Mouse (Mus musculus): ENCODE measurements around the gene Aloxe3.
"Not testable (repeated sequence)": the region's sequence is repeated elsewhere in the genome, so short reads cannot be mapped to it uniquely, and the experiment has no call there.

Aloxe3 gene

GRCm38 (mm10) chr11:69125852-69125918 lies at the start of gene Aloxe3:
TSS of gene Aloxe3 (plus strand) at chr11:69125896.
- DNase-seq (ENCODE audit: low read depth, low spot score) = no peak

DNA sequence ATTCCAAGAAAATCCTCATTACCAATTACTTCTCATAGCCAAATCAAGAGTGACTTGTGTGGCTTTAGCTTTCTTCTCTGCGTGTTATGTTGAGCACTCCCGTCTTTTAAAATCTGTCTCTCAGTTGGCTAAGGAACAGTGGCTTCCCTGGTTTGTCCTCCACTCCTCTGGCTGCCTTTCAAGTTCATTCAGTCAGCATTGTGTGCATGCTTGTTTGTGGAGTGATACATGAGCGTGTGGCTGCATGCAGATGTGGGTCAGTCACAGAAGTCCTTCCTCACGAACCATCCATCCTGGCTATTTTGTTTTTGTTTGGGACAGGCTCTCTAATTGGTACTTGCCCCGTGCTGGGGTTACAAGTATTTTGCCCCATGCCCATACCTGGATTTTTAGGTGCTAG lies 49.1 kb upstream of the Aloxe3 start:
- no peak for DNase-seq (ENCODE audit: low read depth, low spot score)

DNA sequence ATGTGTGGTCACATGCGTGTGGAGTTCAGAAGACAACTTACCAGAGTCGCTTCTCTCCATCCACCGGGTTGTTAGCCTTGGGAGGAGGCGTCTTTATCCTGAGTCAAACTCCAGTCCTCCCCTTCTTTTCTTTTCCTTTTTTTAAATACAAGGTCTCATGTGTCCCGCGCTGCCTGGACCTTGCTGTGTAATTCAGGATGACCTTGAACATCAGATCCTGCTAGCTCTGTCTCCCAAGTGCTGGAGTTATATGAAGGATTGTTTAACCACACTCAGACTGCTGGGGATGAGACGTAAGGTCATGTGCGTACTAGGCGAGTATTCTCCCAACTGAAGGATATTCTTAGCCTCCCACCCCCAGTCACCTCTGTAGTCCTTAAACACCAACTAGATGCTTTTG lies 48.4 kb upstream of the Aloxe3 start:
- no peak for DNase-seq (ENCODE audit: low read depth, low spot score)

DNA sequence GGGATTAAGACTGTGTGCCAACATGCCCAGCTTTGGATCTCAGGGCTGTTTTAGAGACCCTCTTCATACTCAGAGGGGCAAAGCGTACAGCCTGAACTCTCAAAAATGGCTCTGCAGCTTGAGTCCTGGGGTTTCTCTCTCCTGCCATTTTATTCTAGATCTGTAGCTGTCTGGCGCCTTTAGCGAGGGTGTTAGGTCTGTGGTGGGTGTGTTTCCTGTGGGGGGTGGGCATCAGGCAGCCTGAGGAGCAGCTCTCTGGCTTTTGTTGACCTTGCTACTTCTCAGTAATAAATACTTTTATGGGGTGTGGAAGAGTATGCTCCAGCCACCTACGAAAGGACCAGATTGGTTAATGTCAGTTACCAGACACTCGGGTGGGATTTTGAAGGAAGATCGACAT lies 47.7 kb upstream of the Aloxe3 start:
- no peak for DNase-seq (ENCODE audit: low read depth, low spot score)

DNA sequence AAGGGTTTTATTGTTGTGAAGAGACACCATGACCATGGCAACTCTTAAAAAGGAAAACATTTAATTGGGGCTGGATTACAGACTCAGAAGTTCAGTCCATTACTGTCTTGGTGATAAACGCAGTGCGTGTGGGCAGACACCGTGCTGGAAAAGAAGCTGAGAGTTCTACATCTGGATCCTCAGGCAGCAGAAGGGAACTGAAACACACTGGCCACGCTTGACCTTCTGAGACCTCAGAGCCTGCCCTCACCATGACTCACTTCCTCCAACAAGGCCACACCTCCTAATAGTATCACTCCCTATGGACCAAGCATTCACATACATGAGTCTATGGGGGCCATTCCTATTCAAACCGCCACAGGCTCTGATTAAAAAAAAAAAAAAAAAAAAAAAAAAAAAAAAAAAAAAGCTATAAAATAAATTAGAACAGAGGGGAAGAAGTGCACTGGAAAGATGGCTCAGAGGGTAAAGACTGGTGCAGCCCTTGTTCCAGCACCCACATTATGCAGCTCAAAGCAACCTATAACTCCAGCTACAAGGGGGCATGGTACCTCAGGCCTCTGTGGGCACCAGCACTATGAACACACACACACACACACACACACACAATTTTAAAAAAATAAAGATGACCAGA lies 46.8 kb upstream of the Aloxe3 start:
- no peak for DNase-seq (ENCODE audit: low read depth, low spot score)

DNA sequence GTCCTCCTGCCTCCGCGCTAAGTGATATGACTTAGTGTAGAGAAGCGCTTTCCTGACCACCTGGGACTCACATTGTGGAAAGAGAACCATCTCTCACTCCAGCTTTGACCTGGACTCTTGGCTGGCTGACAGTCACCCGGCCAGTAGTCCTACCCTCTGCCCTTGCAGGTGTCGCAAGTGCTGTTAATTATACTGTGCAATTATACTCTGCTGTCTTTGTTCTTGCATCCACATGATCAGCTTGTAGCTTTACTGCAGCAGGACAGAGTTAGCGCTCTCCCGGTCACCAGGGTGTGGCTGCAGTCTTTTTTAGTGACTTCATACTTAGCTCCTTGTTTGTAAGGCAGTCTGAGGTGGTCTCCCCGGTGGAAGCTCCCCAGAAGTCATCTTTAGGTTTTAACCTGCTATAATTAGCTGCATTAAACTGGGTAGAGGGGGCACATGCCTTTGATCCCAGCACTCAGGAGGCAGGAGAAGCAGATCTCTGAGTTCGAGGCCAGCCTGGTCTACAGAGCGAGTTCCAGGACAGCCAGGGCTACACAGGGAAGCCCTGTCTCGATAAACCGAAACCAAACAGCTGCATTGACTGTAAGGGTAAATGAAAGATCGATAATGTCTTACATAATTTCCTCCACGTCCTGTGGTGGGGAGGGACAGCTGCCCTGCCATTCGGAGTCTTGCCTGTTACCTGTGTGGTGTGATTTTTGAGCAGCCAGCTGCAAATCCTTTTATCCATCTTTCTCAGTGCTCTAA lies 45.4 kb upstream of the Aloxe3 start:
- no peak for DNase-seq (ENCODE audit: low read depth, low spot score)

GRCm38 (mm10) chr11:69080855-69081222 lies 44.9 kb upstream of the Aloxe3 start:
- DNase-seq (ENCODE audit: low read depth, low spot score) = no peak

GRCm38 (mm10) chr11:69081613-69082012 lies 44.1 kb upstream of the Aloxe3 start:
- no peak for DNase-seq (ENCODE audit: low read depth, low spot score)

GRCm38 (mm10) chr11:69085608-69086007 lies 40.1 kb upstream of the Aloxe3 start:
- no peak for DNase-seq (ENCODE audit: low read depth, low spot score)

DNA sequence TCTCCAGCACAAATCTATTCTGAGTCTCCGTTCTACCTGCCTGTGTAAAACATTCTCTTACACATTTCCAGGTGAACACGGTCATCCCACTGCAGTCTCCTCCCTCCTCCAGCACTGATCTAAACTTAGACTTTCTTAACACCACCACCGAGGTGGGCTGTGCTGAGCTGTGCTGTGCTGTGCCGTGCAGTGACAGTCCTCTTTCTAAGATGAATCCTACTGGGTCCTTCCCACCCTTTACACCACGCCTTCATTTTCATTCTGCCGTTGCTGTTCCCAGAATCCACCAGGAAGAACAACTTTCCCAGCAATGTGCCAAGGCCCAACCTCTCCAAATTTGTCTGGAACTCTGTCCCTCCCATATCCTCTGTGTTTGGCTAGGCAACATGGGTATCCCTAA lies 39.3 kb upstream of the Aloxe3 start:
- DNase-seq (ENCODE audit: low read depth, low spot score) = no peak

- no peak for DNase-seq (ENCODE audit: low read depth, low spot score)
Measured at GRCm38 (mm10) chr11:69087082-69087481, 38.6 kb upstream of the Aloxe3 start.

- no peak for DNase-seq (ENCODE audit: low read depth, low spot score)
Measured at GRCm38 (mm10) chr11:69087597-69087996, 38.1 kb upstream of the Aloxe3 start.

- peak; percentile 84 for DNase-seq (ENCODE audit: low read depth, low spot score)
Measured at GRCm38 (mm10) chr11:69088103-69088855, 37.4 kb upstream of the Aloxe3 start, which contains the start of gene Vamp2. TSS of gene Vamp2 (plus strand) at chr11:69088490.

DNA sequence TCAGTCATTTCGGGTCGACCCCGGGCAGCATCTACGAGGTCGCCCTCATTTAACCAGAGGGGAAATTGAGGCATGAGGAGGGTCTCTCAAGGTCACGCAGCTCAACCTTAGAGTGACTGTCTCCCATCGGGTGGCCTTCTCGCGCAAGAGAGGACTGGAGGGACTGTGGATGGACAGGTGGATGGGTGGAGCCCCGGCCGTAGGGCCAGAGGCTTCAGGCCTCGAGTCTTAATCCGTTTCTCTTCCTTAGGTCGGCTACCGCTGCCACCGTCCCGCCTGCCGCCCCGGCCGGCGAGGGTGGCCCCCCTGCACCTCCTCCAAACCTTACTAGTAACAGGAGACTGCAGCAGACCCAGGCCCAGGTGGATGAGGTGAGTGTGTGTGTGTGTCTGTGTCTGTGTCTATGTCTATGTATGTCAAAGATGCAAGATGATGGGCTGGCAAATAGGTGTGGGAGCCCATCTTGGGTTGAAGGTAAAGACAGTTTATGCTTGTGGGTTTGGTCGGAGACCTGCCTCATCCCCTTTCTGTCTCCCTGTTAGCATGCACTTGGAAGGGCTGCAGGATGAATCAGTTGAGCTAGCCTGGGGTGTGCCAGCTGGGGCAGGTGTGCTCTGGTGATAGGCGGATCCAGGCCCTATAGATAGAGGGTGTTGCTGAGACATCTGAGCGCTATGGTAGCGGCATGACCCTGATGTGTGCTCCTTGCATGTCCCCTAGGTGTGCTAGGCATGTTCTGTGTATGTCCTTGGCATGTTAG lies 36.7 kb upstream of the Aloxe3 start:
- no peak for DNase-seq (ENCODE audit: low read depth, low spot score)

GRCm38 (mm10) chr11:69089616-69090290 lies 35.9 kb upstream of the Aloxe3 start:
- no peak for DNase-seq (ENCODE audit: low read depth, low spot score)

DNA sequence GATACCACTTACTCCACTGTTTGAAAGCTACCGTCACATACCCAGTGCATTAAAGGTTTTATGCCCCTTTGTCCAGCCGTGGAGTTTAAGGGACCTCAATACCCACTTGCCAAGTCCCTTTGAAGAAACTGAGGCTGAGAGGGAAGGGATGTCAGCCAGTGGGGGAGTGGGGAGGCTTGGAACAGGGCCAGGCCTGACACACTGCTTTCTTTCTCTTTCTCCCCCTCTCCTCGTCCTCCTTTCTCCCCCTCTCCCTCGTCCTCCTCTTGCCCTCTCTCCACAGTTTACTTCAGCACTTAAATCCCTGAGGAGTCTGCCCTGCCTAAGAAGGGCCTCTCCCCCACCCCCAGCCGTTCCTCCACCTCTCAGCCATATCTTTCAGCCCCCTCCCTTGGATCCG lies 35.3 kb upstream of the Aloxe3 start:
- DNase-seq (ENCODE audit: low read depth, low spot score) = no peak

DNA sequence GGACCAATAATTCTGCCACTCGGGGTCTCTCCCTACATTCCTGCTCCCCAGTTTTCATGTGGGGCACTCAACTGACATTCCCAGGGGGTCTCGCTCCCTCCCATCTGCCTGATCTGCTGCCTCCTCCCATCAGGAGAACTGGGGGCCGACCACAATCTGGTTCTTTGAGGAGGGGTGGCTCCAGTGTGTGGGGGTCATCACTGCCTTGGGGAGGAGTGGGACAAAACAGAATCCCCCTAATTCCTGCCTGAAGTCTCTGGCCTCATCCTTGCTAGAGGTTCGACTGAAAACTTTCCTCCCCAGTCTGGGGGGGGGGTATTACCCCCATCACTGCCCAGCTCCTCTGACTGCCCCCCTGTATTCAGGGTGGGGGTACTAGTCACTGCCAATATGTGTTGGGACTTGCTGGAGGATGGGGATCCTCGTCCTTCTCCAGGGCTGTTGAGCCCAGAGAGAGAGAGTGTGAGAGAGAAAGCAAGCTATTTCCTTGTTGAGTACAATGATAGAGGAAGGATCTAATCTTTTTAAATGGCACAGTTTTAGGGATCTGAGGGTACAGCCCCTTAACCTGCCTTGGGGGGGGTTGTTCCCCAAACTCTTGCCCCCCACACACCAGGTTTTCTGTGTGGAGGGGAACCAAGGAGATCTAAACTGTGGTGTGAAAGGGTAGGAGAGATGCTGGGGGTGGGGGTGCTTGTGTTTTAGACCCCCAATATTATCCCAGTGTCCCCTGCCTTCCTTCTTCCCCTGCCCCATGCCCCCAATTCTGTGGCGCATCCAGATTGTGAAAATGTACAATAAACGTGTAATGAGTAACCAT lies 33.9 kb upstream of the Aloxe3 start:
- DNase-seq (ENCODE audit: low read depth, low spot score) = no peak

GRCm38 (mm10) chr11:69092386-69092751 lies 33.3 kb upstream of the Aloxe3 start:
- no peak for DNase-seq (ENCODE audit: low read depth, low spot score)

GRCm38 (mm10) chr11:69092871-69093270 lies 32.8 kb upstream of the Aloxe3 start:
- DNase-seq (ENCODE audit: low read depth, low spot score) = no peak

DNA sequence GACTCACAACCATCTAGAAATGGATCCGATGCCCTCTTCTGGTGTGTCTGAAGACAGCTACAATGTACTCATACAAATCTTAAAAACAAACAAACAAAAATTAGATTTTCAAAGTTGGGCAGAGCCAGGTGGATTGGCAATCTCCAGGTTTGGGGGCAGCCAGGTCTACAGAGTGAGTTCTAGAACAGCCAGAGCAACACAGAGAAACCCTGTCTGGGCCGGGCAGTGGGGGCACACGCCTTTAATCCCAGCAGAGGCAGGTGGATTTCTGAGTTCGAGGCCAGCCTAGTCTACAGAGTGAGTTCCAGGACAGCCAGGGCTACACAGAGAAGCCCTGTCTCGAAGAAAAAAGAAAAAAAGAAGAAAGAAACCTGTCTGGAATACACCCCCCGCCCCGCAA lies 31.8 kb upstream of the Aloxe3 start:
- DNase-seq (ENCODE audit: low read depth, low spot score) = not testable (repeated sequence)

All from embryo, embryonic 11.5 days (tissue).